Mouse (Mus musculus): ENCODE measurements around the gene Slc9c1. TPM values are rescaled to one million over a fixed set of nuclear protein-coding genes. Genes with fewer than 3 reads are reported as not detected.
"Not testable (repeated sequence)": the region's sequence is repeated elsewhere in the genome, so short reads cannot be mapped to it uniquely, and the experiment has no call there.

The Slc9c1 gene
- polyA plus RNA-seq (2012; rRNA removed) = not detected in 2 replicates

DNA sequence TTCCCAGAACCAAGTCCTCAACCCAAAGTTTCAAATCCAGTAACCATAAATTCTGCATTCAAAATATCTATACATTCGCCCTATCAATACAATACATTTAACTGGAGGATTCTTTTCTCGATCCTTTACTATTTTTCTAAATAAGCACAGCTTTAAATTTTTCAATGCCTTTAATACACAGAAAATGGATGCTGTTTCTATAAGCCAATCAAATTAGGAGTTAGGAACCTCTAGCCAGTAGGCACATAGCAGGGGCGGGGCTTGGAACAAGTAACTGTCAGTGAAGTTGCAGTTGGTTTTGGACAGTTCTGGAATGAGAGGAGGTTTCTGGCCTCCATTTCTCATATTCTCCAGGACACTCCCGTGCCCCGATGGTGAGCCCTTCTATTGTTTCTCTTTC, at the start of gene Slc9c1:
Gene Slc9c1 (plus strand): TSS at position 301 of the 400 bp plus-strand sequence.
- WGBS = 95% methylated on average over 5 of the region's 5 CpGs
- no peaks in the 10 kb centered on the region for H3K4me1 ChIP-seq (ENCODE audit: control insufficient read depth, insufficient read depth, low read length)
- no peak within 1 kb of the TSS for H3K4me3 ChIP-seq (replicated peaks; ENCODE audit: extremely low read depth, low read depth, low read length)
- TF ChIP-seq POLR2A (IDR thresholded peaks at IDR 0.05; ENCODE audit: borderline replicate concordance, extremely low read depth, low read depth, low read length) = no peak
- no peak for TF ChIP-seq CTCF (IDR thresholded peaks at IDR 0.05; ENCODE audit: insufficient read depth, low read length)
- no peak for DNase-seq

GRCm38 (mm10) chr16:45492927-45493326, 42.2 kb upstream of the Slc9c1 start, which contains the start of gene Gm609:
Gene Gm609 (minus strand): TSS chr16:45492969.
- TF ChIP-seq POLR2A (IDR thresholded peaks at IDR 0.05; ENCODE audit: borderline replicate concordance, extremely low read depth, low read depth, low read length) = no peak
- TF ChIP-seq CTCF (IDR thresholded peaks at IDR 0.05; ENCODE audit: insufficient read depth, low read length) = no peak
- no peak within 1 kb of the TSS for H3K4me3 ChIP-seq (replicated peaks; ENCODE audit: extremely low read depth, low read depth, low read length)
- 66% methylated on average over 5 of the region's 5 CpGs for WGBS
- H3K4me1 ChIP-seq (ENCODE audit: control insufficient read depth, insufficient read depth, low read length) = peaks cover 2% of the 10 kb centered on the region; the same call in 1 of the 2 replicates
- DNase-seq = no peak

DNA sequence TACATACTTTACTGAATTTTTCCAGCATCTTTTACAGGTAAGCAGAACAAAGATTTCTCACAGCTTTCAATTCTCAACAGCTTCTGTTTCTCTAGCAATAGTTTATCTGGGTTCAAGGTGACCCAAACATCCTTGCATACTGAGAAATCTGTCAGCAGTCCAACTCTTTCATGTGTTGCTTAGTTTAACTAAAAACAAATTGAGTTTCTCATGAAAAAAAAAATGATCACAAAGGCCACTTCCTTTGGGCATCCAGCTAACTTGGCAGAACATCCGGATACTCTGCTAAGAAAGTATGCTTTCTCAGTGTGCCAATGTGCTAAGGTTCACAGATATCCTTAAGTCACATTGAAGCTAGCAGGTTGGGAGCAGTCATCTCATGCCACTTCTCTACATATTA, 39.8 kb upstream of the Slc9c1 start:
- no peak overlapping the region for H3K4me3 ChIP-seq (replicated peaks; ENCODE audit: extremely low read depth, low read depth, low read length)
- peaks cover 2% of the 10 kb centered on the region; the same call in 1 of the 2 replicates for H3K4me1 ChIP-seq (ENCODE audit: control insufficient read depth, insufficient read depth, low read length)
- TF ChIP-seq POLR2A (IDR thresholded peaks at IDR 0.05; ENCODE audit: borderline replicate concordance, extremely low read depth, low read depth, low read length) (no peak), CTCF (IDR thresholded peaks at IDR 0.05; ENCODE audit: insufficient read depth, low read length) (no peak)
- WGBS = 47% methylated on average over 1 of the region's 1 CpGs
- no peak for DNase-seq

- H3K4me1 ChIP-seq (ENCODE audit: control insufficient read depth, insufficient read depth, low read length) = no peaks in the 10 kb centered on the region
- TF ChIP-seq POLR2A (IDR thresholded peaks at IDR 0.05; ENCODE audit: borderline replicate concordance, extremely low read depth, low read depth, low read length) = no peak
- TF ChIP-seq CTCF (IDR thresholded peaks at IDR 0.05; ENCODE audit: insufficient read depth, low read length) = no peak
- no peak for DNase-seq
- WGBS = 67% methylated on average over 5 of the region's 5 CpGs
- no peak overlapping the region for H3K4me3 ChIP-seq (replicated peaks; ENCODE audit: extremely low read depth, low read depth, low read length)
Observed at GRCm38 (mm10) chr16:45525551-45525950, 9.6 kb upstream of the Slc9c1 start.

DNA sequence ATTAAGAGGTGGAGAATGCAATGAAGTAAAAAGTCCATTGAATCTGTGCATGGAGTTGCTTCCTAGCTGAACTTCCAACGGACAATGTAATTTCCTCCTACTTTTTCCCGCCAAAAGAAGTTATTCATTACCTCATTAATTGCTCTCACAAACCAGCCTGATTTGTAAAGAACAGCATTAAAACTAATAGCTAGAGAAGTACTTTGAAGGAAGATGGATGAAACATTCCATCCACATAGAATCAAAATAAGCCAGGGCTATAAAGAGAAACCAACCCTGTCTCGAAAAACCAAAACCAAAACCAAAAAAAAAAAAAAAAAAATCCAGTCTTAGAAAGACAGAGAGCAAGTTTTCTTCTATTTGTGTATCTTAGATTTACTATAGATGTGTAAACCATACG, 3.2 kb upstream of the Slc9c1 start, which contains the start of gene Gm17783:
Gene Gm17783 (minus strand): TSS at position 101 of the 400 bp plus-strand sequence.
- 73% methylated on average over 4 of the region's 4 CpGs for WGBS
- TF ChIP-seq POLR2A (IDR thresholded peaks at IDR 0.05; ENCODE audit: borderline replicate concordance, extremely low read depth, low read depth, low read length) (no peak), CTCF (IDR thresholded peaks at IDR 0.05; ENCODE audit: insufficient read depth, low read length) (no peak)
- no peaks in the 10 kb centered on the region for H3K4me1 ChIP-seq (ENCODE audit: control insufficient read depth, insufficient read depth, low read length)
- no peak for DNase-seq
- H3K4me3 ChIP-seq (replicated peaks; ENCODE audit: extremely low read depth, low read depth, low read length) = no peak within 1 kb of the TSS

DNA sequence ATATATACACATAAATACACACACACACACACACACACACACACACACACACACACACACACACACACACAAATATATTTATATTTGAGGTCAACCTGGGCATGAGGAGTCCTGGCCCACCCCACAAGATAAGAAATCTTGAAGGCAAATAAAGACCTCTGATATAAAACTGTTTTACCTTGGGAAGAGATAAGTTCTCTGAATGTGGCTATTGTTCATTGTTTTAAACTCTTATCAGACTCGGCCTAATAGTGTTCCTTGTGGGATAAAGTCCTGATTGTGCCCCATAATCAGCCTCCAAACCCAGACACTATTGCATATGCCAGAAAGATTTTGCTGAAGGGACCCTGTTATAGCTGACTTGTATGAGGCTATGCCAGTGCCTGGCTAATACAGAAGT, 3.2 kb downstream of the Slc9c1 start:
- WGBS = 17% methylated on average over 1 of the region's 1 CpGs

GRCm38 (mm10) chr16:45542108-45542507, 7.0 kb downstream of the Slc9c1 start:
- no peak for DNase-seq
- Histone ChIP-seq H3K4me3 (replicated peaks; ENCODE audit: extremely low read depth, low read depth, low read length) (no peak overlapping the region), H3K4me1 (ENCODE audit: control insufficient read depth, insufficient read depth, low read length) (no peaks in the 10 kb centered on the region)
- TF ChIP-seq POLR2A (IDR thresholded peaks at IDR 0.05; ENCODE audit: borderline replicate concordance, extremely low read depth, low read depth, low read length) = no peak
- TF ChIP-seq CTCF (IDR thresholded peaks at IDR 0.05; ENCODE audit: insufficient read depth, low read length) = no peak

More for the DNA sequence above, 3.2 kb downstream of the Slc9c1 start:
- not testable (repeated sequence) for DNase-seq; H3K4me1 ChIP-seq (ENCODE audit: control insufficient read depth, insufficient read depth, low read length); H3K4me3 ChIP-seq (replicated peaks; ENCODE audit: extremely low read depth, low read depth, low read length)

GRCm38 (mm10) chr16:45544341-45544740, 9.2 kb downstream of the Slc9c1 start:
- no peak for TF ChIP-seq CTCF (IDR thresholded peaks at IDR 0.05; ENCODE audit: insufficient read depth, low read length)
- TF ChIP-seq POLR2A (IDR thresholded peaks at IDR 0.05; ENCODE audit: borderline replicate concordance, extremely low read depth, low read depth, low read length) = no peak
- Histone ChIP-seq H3K4me3 (replicated peaks; ENCODE audit: extremely low read depth, low read depth, low read length) (no peak overlapping the region), H3K4me1 (ENCODE audit: control insufficient read depth, insufficient read depth, low read length) (no peaks in the 10 kb centered on the region)
- 44% methylated on average over 3 of the region's 3 CpGs for WGBS
- no peak for DNase-seq

DNA sequence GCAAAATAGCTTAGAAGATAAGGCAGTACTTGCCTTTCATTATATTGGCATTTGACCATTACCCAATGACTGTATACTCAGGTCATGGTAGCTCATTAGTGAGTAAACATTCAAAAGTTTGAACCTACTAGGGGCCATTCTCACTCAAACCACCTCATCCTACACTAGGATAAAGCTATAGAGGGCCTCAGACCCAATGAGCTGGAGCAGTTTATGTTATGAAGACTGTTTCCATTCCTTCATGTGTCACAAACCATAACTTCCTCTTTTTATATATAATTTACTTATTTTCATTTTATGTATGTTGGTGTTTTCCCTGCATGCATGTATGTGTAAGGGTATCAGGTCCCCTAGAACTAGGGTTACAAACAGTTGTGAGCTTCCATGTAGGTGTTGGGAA, 12.9 kb downstream of the Slc9c1 start:
- DNase-seq = no peak
- Histone ChIP-seq H3K4me1 (ENCODE audit: control insufficient read depth, insufficient read depth, low read length) (no peaks in the 10 kb centered on the region; the same call in 1 of the 2 replicates), H3K4me3 (replicated peaks; ENCODE audit: extremely low read depth, low read depth, low read length) (no peak overlapping the region)
- TF ChIP-seq POLR2A (IDR thresholded peaks at IDR 0.05; ENCODE audit: borderline replicate concordance, extremely low read depth, low read depth, low read length) = no peak
- no peak for TF ChIP-seq CTCF (IDR thresholded peaks at IDR 0.05; ENCODE audit: insufficient read depth, low read length)

DNA sequence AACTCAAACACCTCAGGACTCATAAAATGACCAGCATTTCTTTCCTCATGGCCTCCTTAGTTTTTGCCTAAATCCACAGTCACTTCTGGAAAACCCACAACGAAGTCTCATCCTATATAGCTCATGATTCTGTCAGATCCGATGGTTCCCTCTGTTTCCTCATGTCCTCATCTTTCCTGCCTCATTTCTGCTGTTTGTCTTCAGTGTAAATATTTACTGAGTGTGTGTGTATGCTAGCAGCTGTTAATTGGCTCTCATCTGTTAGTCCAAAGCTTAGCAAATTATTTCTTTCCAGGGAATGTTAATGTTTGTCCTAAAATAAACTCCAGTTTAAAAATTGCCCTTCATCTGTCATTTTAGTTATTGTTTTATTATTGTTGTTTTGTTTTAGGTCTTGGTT, 16.5 kb downstream of the Slc9c1 start:
- no peak overlapping the region for H3K4me3 ChIP-seq (replicated peaks; ENCODE audit: extremely low read depth, low read depth, low read length)
- no peaks in the 10 kb centered on the region; the same call in 1 of the 2 replicates for H3K4me1 ChIP-seq (ENCODE audit: control insufficient read depth, insufficient read depth, low read length)
- no peak for DNase-seq
- TF ChIP-seq CTCF (IDR thresholded peaks at IDR 0.05; ENCODE audit: insufficient read depth, low read length) (no peak), POLR2A (IDR thresholded peaks at IDR 0.05; ENCODE audit: borderline replicate concordance, extremely low read depth, low read depth, low read length) (no peak)
- 30% methylated on average over 2 of the region's 2 CpGs for WGBS
